Mouse (Mus musculus) heart, adult 2 months (tissue): Measurements from ENCODE around the gene Gprin1.

ENCODE experiments used
- CTCF ChIP-seq: fragments of 200-600 bp; IDR thresholded peaks from 2 replicates; pipeline ENCODE4 v1.8.1; 2022; ENCODE audit warnings: antibody characterized with exemption, mild to moderate bottlenecking, moderate library complexity
- POLR2A ChIP-seq: fragments of 200-500 bp; IDR thresholded peaks from 2 replicates; pipeline ENCODE4 v1.6.1; 2011; ENCODE audit warnings: mild to moderate bottlenecking, low read depth, low read length, control low read depth; ENCODE audit not compliant: insufficient read depth

DNA sequence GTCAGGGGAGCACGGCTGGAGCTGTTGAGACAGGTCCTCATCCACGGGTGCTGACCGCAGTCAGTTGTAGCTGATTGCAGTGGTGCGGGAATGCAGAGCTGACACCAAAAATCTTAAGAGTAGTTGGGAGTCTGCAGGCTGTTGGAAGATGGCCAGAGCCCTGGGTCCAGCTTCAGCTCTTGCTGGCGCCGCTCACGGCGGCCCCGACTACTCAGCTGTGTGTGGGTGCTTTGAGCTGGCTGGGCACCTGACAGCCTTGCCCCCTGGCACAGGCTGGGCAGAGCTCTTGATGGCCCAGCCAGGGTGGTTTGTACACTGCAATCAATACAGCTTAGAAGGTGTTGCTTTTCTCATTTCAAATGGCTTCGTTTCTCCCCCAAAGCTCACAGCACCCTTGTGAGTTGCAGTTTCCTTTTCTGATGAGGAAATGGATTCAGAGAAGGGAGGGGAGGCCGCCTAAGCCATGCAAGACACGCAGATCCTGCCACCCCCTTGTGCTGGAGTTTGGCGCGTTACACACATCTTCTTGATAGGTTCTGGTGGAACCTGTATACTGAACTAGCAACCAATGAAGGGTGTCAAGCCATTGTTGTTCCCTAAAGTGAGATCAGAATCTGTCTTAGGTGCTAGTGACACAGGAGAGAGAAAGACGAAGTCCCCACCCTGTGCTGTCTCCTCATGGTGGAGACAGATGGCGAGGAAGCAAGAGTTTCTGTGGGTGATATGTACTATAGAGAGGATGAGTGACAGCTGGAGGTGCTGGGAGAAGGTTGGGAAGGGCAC lies 48.4 kb upstream of the Gprin1 start:
- TF ChIP-seq POLR2A (no peak), CTCF (no peak)
